Mouse (Mus musculus) spleen, postnatal 4 days (tissue): Measurements from ENCODE around the gene Sart3.

Experiments
- DNase-seq, 2 experiments: peaks; one replicate each; pipeline ENCODE4 v3.0.0; 2022; ENCODE audit warnings: low spot score in 2 of 2

Sart3 gene

DNA sequence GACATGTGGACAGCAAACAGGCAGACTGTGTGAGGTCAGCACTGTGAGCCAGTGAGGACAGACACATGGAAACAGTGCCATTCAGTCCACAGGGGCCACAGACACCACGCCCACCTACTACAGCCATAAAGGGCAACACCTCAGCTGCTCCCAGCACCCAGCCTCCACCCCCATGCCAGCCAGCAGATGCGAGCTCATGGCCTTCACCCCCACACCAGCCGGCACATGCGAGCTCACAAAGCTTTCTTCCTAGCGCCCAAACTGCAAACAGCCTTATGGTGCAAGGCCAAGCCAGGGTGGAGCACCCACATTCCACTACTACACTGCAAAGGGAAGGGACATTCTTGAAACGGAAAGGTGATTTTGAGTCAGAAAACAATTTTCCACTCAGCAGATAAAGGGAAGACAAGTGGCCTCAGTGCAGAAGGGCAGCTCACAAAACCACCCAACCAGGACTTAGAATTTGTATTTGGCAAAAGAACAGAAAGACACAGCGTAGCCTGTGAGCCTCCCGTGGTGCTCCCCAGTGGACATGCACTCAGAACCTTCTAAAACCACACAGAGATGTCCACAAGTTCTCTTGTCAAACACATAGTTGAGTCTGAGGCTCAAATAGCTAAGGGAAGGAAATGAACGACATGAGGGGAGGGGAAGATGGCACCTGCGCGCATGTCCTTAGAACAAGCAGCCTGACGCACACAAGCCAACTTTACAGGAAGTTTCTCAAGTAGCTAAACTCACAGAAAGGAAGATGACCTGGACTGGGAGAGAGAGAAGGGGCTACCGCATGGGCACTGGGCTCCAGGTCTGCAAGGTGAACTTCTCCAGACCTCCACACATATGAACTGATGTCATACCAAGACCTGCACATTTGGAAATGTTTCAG lies 6.4 kb downstream of the Sart3 start:
- no peak for DNase-seq

DNA sequence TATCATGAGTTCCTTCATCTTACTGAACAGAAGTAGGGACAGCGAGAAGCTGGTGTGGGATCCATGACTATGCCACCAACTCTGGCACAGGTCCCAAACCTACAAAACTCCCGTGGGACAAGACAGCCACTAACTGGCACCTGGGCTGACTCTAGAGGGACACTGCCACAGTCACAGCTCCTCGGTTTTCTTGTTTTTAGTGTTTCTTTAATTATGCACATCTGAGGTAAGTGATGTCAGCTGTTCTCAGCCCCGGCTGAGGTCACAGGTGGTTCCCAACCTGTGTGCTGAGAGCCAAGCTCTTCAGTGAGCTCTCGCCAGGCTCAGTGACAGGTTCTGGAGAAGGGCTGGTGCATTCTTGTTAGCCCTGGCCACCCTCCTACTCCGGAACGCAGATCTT lies 7.9 kb downstream of the Sart3 start:
- DNase-seq: no peak

DNA sequence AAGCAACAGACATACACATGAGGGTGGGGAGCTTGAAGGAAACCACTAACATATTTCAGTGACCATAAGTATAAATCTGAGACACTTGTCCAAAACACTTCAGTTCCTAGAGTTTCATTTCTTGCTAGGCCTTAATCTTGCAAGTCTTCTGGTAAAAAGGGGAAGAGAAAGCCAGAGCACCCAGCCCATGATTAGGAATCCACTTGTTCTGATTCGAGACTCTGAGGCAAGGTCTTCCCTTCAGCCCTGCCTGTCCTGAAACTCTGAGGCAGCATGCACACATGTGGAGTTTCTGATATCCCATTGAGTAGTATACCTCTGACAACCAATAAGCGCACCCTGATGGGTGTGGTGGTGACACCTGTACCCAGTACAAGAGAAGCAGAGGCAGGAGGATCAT lies 10.7 kb downstream of the Sart3 start:
- no peak for DNase-seq

DNA sequence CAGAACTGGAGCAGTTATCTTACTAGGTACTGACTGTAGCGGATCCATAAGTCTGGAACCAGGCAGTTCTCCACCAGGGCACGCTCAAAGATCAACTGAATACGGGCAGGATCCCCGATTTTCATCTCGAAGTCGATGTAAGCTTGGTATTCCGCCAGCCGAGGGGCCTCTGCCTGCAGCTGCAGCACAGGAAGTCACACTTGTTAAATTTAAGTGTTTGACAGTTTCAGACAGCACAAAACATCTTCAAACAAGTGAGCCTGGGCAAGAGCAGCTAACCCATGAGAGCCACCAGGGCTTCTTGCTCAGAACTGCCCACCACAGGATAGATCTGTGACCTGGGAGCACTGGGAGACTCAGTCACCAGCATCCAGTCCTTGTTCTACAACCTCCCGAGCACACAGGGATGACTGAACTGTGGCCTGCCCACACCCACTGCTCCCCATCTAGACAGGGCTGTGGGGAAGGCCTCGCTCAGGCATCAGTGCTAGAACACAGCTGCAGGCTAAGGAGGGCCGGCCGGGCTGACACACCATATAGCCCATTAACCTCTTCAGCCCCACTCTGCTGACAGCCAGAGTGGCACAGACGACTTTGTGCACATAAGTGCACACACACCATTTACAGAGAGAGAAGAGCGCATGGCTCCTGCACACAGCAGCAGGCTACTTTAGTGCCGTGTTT lies 16.8 kb downstream of the Sart3 start:
- no peak for DNase-seq

DNA sequence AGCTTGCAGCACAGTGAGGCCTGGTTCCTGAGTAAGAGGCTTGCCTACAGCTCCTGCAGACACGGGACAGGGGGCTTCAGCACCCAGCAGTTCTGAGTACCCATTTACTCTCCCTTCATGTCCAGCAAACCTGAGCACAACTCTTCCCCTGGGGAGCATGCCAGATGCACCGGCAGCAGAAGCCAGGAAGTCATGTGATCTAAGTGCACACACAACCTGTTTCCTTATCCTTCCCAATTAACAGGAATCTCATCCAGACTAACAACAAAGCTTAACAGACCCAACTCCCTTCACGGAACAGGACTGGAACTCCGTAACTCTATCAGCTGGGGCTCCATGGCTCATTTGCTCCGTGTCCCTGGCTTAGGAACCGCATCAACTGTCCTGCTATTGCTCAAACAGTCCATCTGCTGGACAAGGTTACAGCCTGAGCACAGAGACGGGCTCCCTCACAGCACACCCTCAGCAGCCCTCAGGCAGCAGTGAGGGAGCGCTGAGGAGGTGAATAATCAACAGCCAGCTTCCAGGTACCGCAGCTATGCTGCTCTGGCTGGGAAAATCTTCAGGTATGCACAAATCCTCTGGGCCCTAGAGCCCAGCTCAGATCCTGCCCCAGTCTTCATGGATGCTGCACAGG lies 20.7 kb downstream of the Sart3 start:
- DNase-seq: no peak

DNA sequence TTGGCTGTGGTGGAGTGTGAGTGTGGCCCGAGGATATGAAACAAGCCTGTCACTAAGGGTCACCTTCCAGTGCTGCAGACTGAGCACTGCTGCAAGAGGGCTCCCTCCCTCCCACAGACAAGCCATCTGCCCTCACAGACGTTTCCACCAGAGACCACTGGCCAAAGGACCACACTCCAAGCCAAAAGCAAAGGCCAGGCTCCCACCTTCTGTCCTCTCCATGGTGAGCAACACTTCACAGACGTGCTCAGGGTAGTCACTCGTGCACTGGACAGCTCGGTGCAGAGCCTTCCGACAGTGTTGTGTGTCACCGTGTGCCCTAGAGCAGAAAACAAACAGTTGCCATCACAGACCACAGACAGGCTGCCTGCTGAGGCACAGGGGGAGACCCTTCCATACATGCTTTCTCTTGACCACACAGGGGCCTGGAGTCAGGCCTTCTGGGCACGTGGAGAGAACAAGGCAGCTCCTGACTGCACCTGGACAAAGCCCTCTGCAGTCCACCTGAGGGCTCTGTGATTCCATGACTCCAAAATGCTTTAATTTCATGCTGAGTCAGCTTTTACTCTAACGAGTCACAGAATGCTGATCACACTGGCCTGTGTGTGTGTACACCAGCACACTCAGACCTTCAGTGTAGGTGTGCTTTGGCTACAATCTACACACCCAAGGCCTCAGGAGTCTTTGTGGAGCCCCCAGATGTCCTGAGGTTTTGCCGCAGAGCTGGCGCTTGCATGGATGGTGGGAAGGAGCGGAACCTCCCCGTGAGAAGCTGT lies 23.6 kb downstream of the Sart3 start:
- DNase-seq: no peak

DNA sequence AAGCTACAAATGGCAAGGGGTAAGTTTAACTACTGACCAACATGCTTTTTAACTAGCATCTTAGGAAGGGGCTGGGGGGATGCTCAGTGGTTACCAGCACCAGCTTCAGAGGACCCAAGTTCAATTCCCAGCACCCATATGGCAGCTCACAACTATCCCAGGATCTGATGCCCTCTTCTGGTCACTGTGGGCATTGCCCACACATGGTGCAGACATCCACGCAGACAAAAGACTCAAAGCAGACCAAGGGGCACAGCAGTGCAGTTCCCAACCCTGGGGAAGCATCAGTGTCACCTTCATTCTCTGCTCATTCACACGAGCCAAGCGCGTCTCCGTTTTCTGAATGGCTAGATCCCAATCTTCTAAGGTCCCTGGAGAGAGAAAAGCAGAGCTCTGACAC lies 24.7 kb downstream of the Sart3 start:
- DNase-seq: no peak

DNA sequence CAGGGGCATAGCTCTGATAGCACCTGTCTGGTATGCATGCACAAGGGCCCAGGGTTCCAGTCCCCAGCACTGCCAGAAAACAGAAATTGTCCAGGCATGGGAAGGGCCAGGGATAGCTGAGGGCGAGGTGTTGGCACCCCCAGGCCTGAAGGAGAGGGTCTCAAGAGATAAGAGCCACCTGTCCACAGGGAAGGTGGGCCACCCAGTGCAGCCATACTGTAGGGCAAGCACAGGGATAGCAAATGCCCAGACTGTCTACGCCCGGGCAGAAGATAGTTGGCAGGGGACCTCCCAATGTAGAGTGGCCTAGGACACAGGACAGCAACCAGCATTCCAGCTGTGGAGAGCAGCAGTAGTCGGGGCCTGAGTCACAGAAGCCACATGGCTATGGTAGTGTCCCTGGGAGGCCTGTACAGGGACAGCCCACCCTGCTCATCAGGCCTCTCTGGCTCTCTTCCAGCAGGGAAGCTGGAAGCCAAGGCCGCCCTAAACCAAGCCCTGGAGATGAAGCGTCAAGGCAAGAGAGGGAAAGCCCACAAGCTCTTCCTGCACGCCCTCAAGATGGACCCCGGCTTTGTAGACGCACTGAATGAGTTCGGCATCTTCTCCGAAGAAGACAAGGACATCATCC lies 34.6 kb downstream of the Sart3 start:
- DNase-seq: no peak

DNA sequence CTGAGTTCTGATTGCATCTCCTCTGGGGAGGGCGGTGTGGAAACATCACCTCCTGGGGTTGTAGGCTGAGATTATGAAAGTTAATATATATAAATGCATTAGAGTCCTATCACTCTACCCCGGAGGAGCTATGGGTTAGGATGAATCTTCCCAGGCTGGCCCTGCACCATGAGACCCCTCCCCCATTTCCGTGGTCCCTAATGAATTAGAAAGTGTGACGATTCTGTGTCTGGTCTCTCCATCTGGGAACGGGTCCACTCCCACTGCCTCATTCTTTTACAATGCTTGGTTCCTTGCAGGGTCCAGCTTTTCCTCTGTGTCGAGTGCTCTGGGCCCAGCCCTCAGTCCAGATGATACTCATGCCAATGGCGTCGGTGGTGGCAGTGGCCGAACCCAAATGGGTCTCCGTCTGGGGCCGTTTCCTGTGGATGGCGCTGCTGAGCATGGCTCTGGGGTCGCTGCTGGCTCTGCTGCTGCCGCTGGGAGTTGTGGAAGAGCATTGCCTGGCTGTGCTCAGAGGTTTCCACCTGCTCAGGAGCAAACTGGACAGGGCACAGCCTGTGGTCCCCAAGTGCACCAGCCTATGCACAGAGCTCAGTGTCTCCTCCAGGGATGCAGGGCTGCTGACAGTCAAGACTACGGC lies 35.7 kb downstream of the Sart3 start:
- no peak for DNase-seq

DNA sequence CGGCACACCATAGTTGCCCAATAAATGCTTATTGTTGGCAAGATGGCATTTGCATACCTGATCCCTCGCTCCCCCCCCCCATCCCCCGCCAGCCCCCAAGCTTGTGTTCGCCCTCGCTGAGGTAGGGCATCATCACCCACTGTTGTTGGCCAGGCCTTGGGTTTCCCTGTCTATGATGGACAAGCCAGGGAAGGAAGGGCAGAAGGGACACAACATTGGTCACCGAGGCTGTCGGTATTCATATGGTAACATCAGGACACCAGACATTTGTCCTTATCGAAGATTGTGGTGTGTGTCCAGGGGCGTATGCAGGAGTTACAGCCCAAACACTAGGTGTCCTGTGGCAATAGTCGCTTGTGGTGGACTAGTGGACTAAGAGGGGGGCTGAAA lies 36.2 kb downstream of the Sart3 start:
- no peak for DNase-seq

DNA sequence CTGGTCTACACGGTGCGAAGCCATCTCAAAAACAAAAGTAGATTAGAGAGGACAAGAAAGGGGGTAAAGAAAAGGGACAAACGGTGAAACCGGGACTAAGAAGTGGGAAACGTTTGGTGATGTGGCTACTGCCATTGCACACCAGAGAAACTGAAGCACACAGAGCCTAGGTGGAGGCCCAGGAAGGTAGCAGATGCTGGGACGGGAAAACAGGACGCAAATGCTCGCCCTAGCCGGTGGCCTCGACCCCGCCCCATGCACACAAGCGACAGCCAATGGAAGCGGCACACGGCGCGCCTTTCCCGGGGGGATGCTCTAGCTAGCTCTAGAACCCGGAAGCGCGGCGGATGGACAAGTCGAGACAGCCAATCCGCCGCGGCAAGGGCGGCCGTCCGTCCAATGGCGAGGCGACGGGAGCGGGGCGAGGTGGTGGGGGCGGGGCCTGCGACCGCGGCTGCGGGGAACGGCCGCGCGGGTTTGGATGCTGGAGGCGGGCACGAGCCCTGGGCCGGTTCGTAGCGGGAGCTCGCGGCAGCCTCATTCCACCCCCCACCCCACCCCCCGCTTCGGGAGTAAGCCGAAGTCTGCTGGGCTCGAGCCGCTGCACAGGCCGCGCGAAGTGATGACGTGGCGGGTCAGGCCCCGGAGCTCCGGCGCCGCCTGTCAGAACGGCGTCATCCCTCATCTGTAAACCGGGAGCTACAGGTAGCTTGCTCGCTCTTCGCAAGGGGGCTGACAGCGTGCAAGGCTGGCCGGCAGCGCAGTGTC lies 36.8 kb downstream of the Sart3 start, which contains the start of gene Ficd:
Gene Ficd (plus strand): TSS at position 459 of the 768 bp plus-strand sequence.
- peak; percentile 92 to 97 for DNase-seq

DNA sequence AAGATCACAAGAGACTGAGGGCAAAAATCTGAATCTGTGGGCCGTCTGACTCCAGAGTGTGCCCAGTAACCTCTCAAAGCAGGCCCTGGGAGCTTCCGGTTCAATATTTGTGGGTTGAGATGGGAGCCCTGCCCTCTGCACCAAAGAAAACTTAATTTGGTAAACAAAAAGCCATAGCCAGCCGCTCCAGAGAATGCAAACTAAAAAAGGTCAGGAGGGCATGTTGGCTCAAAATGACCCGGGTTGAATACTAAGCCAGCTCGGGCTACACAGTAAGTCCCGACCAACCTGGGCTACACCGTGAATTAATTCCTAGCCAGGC lies 37.3 kb downstream of the Sart3 start:
- DNase-seq: no peak

DNA sequence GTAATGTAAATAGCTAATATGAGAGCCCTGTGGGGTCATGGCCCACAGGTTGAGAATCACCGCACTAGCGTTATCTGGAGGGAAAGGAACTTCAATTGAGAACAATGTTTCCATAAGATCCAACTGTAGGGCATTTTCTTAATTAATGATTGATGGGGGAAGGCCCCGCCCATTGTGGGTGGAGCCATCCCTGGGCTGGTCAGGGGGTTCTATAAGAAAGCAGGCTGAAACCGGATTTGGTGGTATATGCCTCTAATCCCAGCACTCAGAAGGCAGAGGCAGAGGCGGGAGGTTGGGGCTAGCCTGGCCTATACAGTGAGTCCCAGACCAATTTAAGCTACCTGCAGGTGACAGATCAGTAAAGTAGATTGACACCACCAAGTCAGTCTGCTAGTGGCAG lies 37.9 kb downstream of the Sart3 start:
- no peak for DNase-seq

DNA sequence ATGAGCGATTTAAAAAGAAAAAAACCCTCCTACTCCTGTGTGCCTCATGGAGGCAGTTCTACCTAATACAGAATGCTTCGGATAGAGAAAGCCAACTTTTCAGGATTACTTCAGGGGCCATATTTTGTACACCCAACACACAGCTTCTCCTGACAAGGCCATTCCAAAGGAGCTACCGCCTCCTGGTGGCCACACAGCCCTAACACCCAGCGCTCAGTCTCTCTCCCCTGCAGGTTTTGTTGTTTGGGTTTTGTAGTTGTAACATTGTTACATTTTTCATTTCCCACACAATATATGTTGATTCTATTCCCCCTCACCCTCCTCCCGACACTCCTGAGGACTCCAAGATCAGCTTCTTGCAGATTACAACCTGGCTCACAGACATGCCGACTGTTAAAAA lies 40.1 kb downstream of the Sart3 start:
- peak in 1 of 2 experiments; percentile 82 for DNase-seq

DNA sequence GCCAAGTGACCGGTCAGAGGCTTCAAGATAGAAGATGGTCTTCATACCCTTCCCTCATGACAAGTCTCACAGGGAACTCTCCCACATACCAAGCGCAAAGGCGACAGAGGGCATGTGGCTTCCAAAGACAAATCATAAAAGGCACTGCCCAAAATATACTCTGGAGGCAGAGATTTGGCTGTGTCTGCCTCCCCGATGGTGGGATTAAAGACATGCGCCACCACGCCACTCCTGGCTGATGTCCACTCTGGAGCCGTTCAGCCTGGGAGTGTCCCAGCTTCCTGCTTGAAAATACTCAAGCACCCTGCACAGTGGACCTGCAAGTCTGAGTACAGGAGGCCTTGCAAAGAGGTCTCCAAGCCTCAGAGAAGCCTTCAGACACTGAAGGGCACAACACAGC lies 41.1 kb downstream of the Sart3 start:
- no peak for DNase-seq

DNA sequence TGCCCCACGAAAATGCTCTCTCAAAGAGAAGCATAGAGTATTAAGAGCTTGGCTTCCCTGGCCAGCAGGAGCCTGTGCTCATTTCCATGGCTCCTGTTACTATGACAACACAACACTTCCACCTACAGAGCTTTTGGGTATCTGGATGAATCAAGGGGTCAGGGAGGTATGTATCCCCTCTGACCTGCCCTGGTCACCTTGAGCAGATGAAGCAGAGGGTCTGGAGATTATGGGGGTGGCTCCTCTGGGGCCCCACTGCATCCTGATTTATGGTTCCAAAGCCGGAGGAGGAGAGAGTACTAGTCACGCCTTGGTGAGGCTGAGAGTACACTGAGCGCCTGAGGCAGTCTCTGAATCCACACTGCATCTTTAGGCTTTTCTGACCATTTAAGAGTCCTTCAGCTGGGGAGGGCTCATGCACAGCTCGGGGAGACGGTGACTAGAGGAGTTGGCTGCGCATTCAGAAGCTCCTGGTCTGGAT lies 41.6 kb downstream of the Sart3 start:
- no peak for DNase-seq

DNA sequence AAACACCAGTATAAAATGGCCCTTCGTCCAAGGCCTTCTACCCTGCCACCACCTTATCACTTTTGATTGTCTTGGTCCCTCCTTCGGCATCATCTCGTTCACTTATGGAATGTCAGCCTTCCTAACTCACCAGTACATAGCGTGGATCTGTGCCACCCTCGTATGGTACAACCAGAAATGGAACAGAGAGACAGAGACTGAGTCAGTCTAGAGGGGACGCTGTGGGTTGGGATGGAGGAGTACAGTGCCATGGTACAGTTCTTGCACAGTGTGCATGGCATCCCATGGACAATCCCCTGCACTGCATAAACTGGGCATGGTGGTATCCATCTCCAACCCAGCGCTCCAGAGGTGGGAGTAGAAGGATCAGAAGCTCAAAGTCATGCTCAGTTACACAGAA lies 43.6 kb downstream of the Sart3 start:
- DNase-seq: no peak

DNA sequence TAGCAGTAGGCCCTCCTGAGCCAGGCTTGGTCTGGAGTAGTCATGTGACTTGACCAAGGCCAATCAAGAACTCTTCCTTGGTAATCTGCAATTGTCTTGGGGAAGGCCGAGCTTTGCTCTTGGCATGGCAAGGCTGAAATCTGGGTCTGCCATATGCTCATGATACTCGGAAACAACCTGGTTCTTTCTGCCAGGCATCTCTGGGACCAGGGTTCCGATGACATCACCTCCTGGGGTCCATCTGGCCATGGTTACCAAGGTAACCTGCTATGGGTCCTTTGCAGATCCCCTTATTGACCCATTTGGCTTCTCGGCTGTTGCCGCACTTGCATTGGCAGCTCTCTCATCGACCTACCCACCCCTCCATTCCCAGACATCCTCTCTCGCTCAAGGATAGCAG lies 44.3 kb downstream of the Sart3 start:
- no peak for DNase-seq

DNA sequence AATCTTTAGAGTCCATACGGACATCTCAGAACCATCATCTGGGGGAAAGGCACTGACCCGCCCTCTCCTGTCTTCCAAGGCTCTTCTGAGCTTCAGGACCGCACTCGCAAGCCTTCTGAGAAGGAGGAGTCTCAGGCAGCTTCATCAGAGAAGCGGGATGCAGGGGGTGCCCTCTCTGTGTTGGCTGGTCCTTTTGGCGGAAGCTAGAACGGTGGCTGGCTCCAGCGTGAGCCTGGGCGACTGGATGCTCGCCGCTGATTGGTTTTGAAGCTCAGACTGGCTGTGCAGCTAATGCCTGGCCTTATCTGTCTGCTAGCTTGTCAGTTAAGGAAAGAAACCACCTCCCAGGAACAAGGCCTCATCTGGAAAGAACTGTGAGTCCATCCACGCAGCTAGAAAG lies 45.1 kb downstream of the Sart3 start:
- DNase-seq: no peak

DNA sequence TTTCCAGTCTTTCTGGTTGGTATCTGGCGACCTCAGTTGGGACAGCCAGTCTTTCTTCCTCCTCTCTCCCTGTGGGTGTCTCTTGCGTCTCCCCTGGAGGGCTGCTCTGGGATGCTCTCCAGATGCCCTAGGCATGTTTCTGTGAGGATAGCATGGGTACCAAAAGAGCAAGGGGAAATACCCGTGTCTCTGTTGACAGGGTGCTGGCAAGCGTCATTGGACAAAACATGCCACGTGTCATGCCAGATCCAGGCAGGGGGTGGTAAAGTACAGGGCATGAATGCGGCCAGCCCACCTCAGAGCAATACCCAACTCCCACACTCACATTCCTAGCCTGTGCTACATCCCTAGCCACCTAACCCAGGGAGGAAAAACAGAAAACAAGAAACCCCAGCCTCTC lies 45.7 kb downstream of the Sart3 start:
- no peak for DNase-seq
